Mouse (Mus musculus) G1E (cell line): ENCODE measurements at regions not wholly inside any gene's neighbourhood (a gene's known extent, or its start where the extent isn't known, plus 50 kb on each side); places are given as distances from the start of the nearest gene placed in this dataset.

Experiments used
- CTCF ChIP-seq: IDR thresholded peaks from 2 replicates; pipeline ENCODE4 v1.5.1; 2012; ENCODE audit warnings: low read depth, low read length, inconsistent platforms, mixed read lengths
- GATA1 ChIP-seq: IDR thresholded peaks from 2 replicates; pipeline ENCODE4 v1.6.1; 2012; ENCODE audit warnings: borderline replicate concordance, low read length, inconsistent platforms, mixed read lengths
- GATA2 ChIP-seq: IDR thresholded peaks from 2 replicates; pipeline ENCODE4 v1.6.1; 2012; ENCODE audit warnings: low read depth, low read length, inconsistent platforms, borderline replicate concordance
- TAL1 ChIP-seq: conservative IDR thresholded peaks from 2 replicates; pipeline ENCODE4 v1.6.1; 2012; ENCODE audit warnings: low read depth, low read length, inconsistent platforms, mixed read lengths

DNA sequence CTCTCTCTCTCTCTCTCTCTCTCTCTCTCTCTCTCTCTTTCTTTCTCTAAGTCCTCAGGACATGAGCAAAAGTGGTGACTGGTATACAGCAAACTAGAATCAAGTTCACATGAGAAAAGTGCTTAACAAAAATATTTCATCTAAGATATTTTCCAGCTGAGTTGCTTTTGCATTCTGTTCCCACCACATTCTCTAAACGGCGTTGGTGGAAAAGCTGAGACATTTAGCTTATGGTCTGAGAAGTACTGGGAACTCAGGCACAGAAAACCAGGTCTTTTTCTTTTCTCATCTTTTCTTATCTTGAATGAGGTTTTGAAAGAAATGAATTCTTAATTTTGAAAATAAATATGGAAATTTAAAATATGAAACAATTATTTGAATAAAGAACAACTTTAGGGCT is 182.6 kb downstream of the Cetn3 start:
- TF ChIP-seq GATA1 (no peak), CTCF (no peak), TAL1 (no peak), GATA2 (no peak)
